Mouse (Mus musculus) limb, embryonic 11.5 days (tissue): Measurements from ENCODE around the gene Nanog. TPM values are rescaled to one million over a fixed set of nuclear protein-coding genes. Genes with fewer than 3 reads are reported as not detected.

ENCODE experiments used
- ATAC-seq: fragments of 200-750 bp; cut with Nextera tagmentation; 2 replicates; pipeline ENCODE4 v1.8.0; 2017; ENCODE audit warnings: low read depth; ENCODE audit not compliant: insufficient number of reproducible peaks, low FRiP score, low TSS enrichment
- DNase-seq: peaks from one replicate; pipeline ENCODE4 v3.0.0-alpha.2; 2015; ENCODE audit warnings: low spot score
- H3K27ac ChIP-seq: fragments of 300-500 bp; sonication (generic); replicated peaks from 2 replicates; pipeline ENCODE4 v1.5.1; 2014; ENCODE audit warnings: low read depth, mild to moderate bottlenecking, low read length
- H3K27me3 ChIP-seq: fragments of 300-500 bp; sonication (generic); 2 replicates; pipeline ENCODE4 v1.6.1; 2014; ENCODE audit warnings: mild to moderate bottlenecking, low read length, mixed read lengths; ENCODE audit not compliant: control insufficient read depth, insufficient read depth
- H3K36me3 ChIP-seq: fragments of 300-500 bp; sonication (generic); 2 replicates; pipeline ENCODE4 v1.6.1; 2014; ENCODE audit warnings: mild to moderate bottlenecking, low read length, moderate library complexity, mixed read lengths; ENCODE audit not compliant: control insufficient read depth, insufficient read depth
- H3K4me1 ChIP-seq: fragments of 300-500 bp; sonication (generic); 2 replicates; pipeline ENCODE4 v1.6.1; 2014; ENCODE audit warnings: low read length, mixed read lengths; ENCODE audit not compliant: control insufficient read depth, insufficient read depth
- H3K4me2 ChIP-seq: fragments of 300-500 bp; sonication (generic); 2 replicates; pipeline ENCODE4 v1.6.1; 2014; ENCODE audit warnings: low read depth, mild to moderate bottlenecking, moderate library complexity; ENCODE audit not compliant: severe bottlenecking
- H3K4me3 ChIP-seq: fragments of 300-500 bp; sonication (generic); 2 replicates; pipeline ENCODE4 v1.5.1; 2014; ENCODE audit warnings: low read depth, low read length
- H3K9ac ChIP-seq: fragments of 300-500 bp; sonication (generic); 2 replicates; pipeline ENCODE4 v1.6.1; 2014; ENCODE audit warnings: mild to moderate bottlenecking, low read length
- H3K9me3 ChIP-seq: fragments of 300-500 bp; sonication (generic); 2 replicates; pipeline ENCODE4 v1.6.1; 2016; ENCODE audit warnings: low read length; ENCODE audit not compliant: control insufficient read depth
- WGBS: fragments of 180-500 bp; shearing (Covaris S2); extraction: QIAGEN DNeasy Blood & Tissue Kit; methylation state at CpG from one replicate; pipeline ENCODE4 v1.1.7; 2014; 5-methylcytosine and 5-hydroxymethylcytosine counted together
- polyA plus RNA-seq: library from polyadenylated mRNA; unstranded; fragments of >200 nt; fragmentation: Nextera tagmentation; extraction: Ambion mirVana; gene quantifications from 2 replicates; pipeline ENCODE4 v1.2.1, GENCODE M21; 2014

The Nanog gene
- polyA plus RNA-seq, 1 experiment from 2014 or later: 0.07 TPM

GRCm38 (mm10) chr6:122742228-122742899 is 35.1 kb downstream of the Nanog start:
- WGBS: under 1% methylated on average over 23 of the region's 23 CpGs
- Histone ChIP-seq H3K9ac (peak overlapping the region; percentile 43), H3K9me3 (no peaks in the 10 kb centered on the region), H3K27ac (no peak overlapping the region), H3K36me3 (no peaks in the 10 kb centered on the region), H3K27me3 (peaks cover 21% of the 10 kb centered on the region; the same call in 1 of the 2 replicates), H3K4me3 (peak overlapping the region; percentile 45), H3K4me1 (no peaks in the 10 kb centered on the region), H3K4me2 (peak overlapping the region; percentile 53)
- DNase-seq (peak; percentile 50), ATAC-seq (peak; percentile 31; the same call in 1 of the 2 replicates)

- peaks cover 21% of the 10 kb centered on the region; the same call in 1 of the 2 replicates for H3K27me3 ChIP-seq
These were observed 36.1 kb downstream of the Nanog start for GRCm38 (mm10) chr6:122743353-122743752.

GRCm38 (mm10) chr6:122744505-122745249 is 37.4 kb downstream of the Nanog start:
- Histone ChIP-seq H3K4me1 (no peaks in the 10 kb centered on the region), H3K4me3 (no peak overlapping the region), H3K9me3 (no peaks in the 10 kb centered on the region), H3K4me2 (no peak overlapping the region), H3K27me3 (peaks cover 21% of the 10 kb centered on the region; the same call in 1 of the 2 replicates), H3K9ac (no peak overlapping the region), H3K36me3 (no peaks in the 10 kb centered on the region), H3K27ac (no peak overlapping the region)
- ATAC-seq: no peak
- WGBS: 31% methylated on average over 10 of the region's 10 CpGs
- no peak for DNase-seq

More at GRCm38 (mm10) chr6:122743353-122743752, 36.1 kb downstream of the Nanog start:
- WGBS: 19% methylated on average over 11 of the region's 11 CpGs
- Histone ChIP-seq H3K4me1 (no peaks in the 10 kb centered on the region), H3K36me3 (no peaks in the 10 kb centered on the region), H3K27ac (no peak overlapping the region), H3K9ac (no peak overlapping the region), H3K4me3 (no peak overlapping the region), H3K9me3 (no peaks in the 10 kb centered on the region), H3K4me2 (no peak overlapping the region)
- no peak for ATAC-seq
- DNase-seq: no peak

- Histone ChIP-seq H3K36me3 (no peaks in the 10 kb centered on the region), H3K4me1 (no peaks in the 10 kb centered on the region), H3K27me3 (no peaks in the 10 kb centered on the region), H3K4me3 (no peak overlapping the region), H3K4me2 (no peak overlapping the region), H3K9ac (no peak overlapping the region), H3K27ac (no peak overlapping the region), H3K9me3 (no peaks in the 10 kb centered on the region)
- ATAC-seq (no peak), DNase-seq (no peak)
- WGBS: 81% methylated on average over 6 of the region's 6 CpGs
These were observed 43.3 kb downstream of the Nanog start for GRCm38 (mm10) chr6:122750579-122750978.

GRCm38 (mm10) chr6:122755913-122756312 is 48.6 kb downstream of the Nanog start:
- ATAC-seq: no peak
- 51% methylated on average over 2 of the region's 2 CpGs for WGBS

GRCm38 (mm10) chr6:122758732-122759131 is 51.4 kb downstream of the Nanog start:
- WGBS: 85% methylated on average over 5 of the region's 5 CpGs
- Histone ChIP-seq H3K36me3 (no peaks in the 10 kb centered on the region), H3K27me3 (no peaks in the 10 kb centered on the region), H3K9ac (no peak overlapping the region), H3K4me1 (no peaks in the 10 kb centered on the region), H3K27ac (no peak overlapping the region), H3K4me2 (no peak overlapping the region), H3K9me3 (no peaks in the 10 kb centered on the region), H3K4me3 (no peak overlapping the region)
- DNase-seq: no peak
- ATAC-seq: no peak

More at GRCm38 (mm10) chr6:122755913-122756312, 48.6 kb downstream of the Nanog start:
- H3K9me3 ChIP-seq: no peaks in the 10 kb centered on the region
- H3K9ac ChIP-seq: no peak overlapping the region
- no peaks in the 10 kb centered on the region for H3K27me3 ChIP-seq
- no peak overlapping the region for H3K4me2 ChIP-seq
- H3K36me3 ChIP-seq: no peaks in the 10 kb centered on the region
- no peak overlapping the region for H3K27ac ChIP-seq
- DNase-seq: no peak
- H3K4me1 ChIP-seq: no peaks in the 10 kb centered on the region
- H3K4me3 ChIP-seq: no peak overlapping the region

- Histone ChIP-seq H3K27ac (no peak overlapping the region), H3K9ac (no peak overlapping the region), H3K9me3 (no peaks in the 10 kb centered on the region), H3K4me1 (peaks cover 8% of the 10 kb centered on the region), H3K4me3 (peak overlapping the region; percentile 25; the same call in 1 of the 2 replicates), H3K36me3 (no peaks in the 10 kb centered on the region), H3K4me2 (peak overlapping the region; percentile 27; the same call in 1 of the 2 replicates), H3K27me3 (no peaks in the 10 kb centered on the region)
- DNase-seq: peak; percentile 81
- ATAC-seq: peak; percentile 46; the same call in 1 of the 2 replicates
- 2% methylated on average over 11 of the region's 11 CpGs for WGBS
These were observed 53.8 kb downstream of the Nanog start for GRCm38 (mm10) chr6:122761011-122761599.

GRCm38 (mm10) chr6:122761901-122762300 is 54.6 kb downstream of the Nanog start:
- DNase-seq (no peak), ATAC-seq (no peak)
- no peaks in the 10 kb centered on the region for H3K27me3 ChIP-seq
- no peak overlapping the region for H3K27ac ChIP-seq
- H3K36me3 ChIP-seq: no peaks in the 10 kb centered on the region
- no peak overlapping the region for H3K4me2 ChIP-seq
- H3K9ac ChIP-seq: no peak overlapping the region
- H3K4me3 ChIP-seq: no peak overlapping the region
- no peaks in the 10 kb centered on the region for H3K9me3 ChIP-seq
- peaks cover 8% of the 10 kb centered on the region for H3K4me1 ChIP-seq
